Mouse (Mus musculus): Measurements from ENCODE around the gene Taf11. TPM values are rescaled to one million over a fixed set of nuclear protein-coding genes. Genes with fewer than 3 reads are reported as not detected.

Gene Taf11
- polyA plus RNA-seq (2014; fragmentation: Illumina TruSeq; extraction: RNeasy Lipid Tissue Mini Kit (QIAGEN cat#74804); ENCODE audit: low read depth, low replicate concordance), result 20.8 TPM

GRCm38 (mm10) chr17:27909622-27910500 is at the start of gene Taf11:
TSS of gene Taf11 (minus strand) at chr17:27909844.

GRCm38 (mm10) chr17:27908888-27909621 is 589 bp downstream of the Taf11 start, which contains the start of gene Anks1:
TSS of gene Anks1 (plus strand) at chr17:27909306.

GRCm38 (mm10) chr17:27856265-27856797 is 53.3 kb downstream of the Taf11 start, which contains the start of gene Uhrf1bp1:
TSS of gene Uhrf1bp1 (plus strand) at chr17:27856441.

Other genes with a start within 250 kb of the Taf11 start
- 3.0 TPM for gene Spdef, start 180.9 kb downstream of the Taf11 start, polyA plus RNA-seq (2014; fragmentation: Illumina TruSeq; extraction: RNeasy Lipid Tissue Mini Kit (QIAGEN cat#74804); ENCODE audit: low read depth, low replicate concordance)
- 57.7 TPM for gene D17Wsu92e, start 89.2 kb downstream of the Taf11 start, polyA plus RNA-seq (2014; fragmentation: Illumina TruSeq; extraction: RNeasy Lipid Tissue Mini Kit (QIAGEN cat#74804); ENCODE audit: low read depth, low replicate concordance)
- gene Snrpc, start 71.7 kb downstream of the Taf11 start, polyA plus RNA-seq (2014; fragmentation: Illumina TruSeq; extraction: RNeasy Lipid Tissue Mini Kit (QIAGEN cat#74804); ENCODE audit: low read depth, low replicate concordance), result 30.4 TPM
- 1.8 TPM for gene Uhrf1bp1, start 53.4 kb downstream of the Taf11 start, polyA plus RNA-seq (2014; fragmentation: Illumina TruSeq; extraction: RNeasy Lipid Tissue Mini Kit (QIAGEN cat#74804); ENCODE audit: low read depth, low replicate concordance)
- gene Anks1, start 538 bp downstream of the Taf11 start, polyA plus RNA-seq (2014; fragmentation: Illumina TruSeq; extraction: RNeasy Lipid Tissue Mini Kit (QIAGEN cat#74804); ENCODE audit: low read depth, low replicate concordance), result 2.7 TPM
- gene Tcp11, start 170.8 kb upstream of the Taf11 start, polyA plus RNA-seq (2014; fragmentation: Illumina TruSeq; extraction: RNeasy Lipid Tissue Mini Kit (QIAGEN cat#74804); ENCODE audit: low read depth, low replicate concordance), result not detected
- 0.16 TPM for gene Scube3, start 232.3 kb upstream of the Taf11 start, polyA plus RNA-seq (2014; fragmentation: Illumina TruSeq; extraction: RNeasy Lipid Tissue Mini Kit (QIAGEN cat#74804); ENCODE audit: low read depth, low replicate concordance)

All from sigmoid colon, adult 10 weeks (tissue).